Mouse (Mus musculus): ENCODE data around the gene Ipo9. TPM values are rescaled to one million over a fixed set of nuclear protein-coding genes. Genes with fewer than 3 reads are reported as not detected.

The Ipo9 gene
- polyA plus RNA-seq, 1 experiment from 2014 or later, result 107 TPM

- 2% methylated on average over 14 of the region's 14 CpGs for WGBS
- Histone ChIP-seq H3K9me3 (replicated peaks) (no peaks in the 10 kb centered on the region), H3K4me3 (peak overlapping the region; percentile 97), H3K4me2 (peak overlapping the region; percentile 77), H3K36me3 (peaks cover 15% of the 10 kb centered on the region), H3K9ac (peak overlapping the region; percentile 96), H3K27me3 (replicated peaks) (no peaks in the 10 kb centered on the region), H3K27ac (ENCODE audit: poor library complexity, severe bottlenecking) (peak overlapping the region; percentile 91), H3K4me1 (replicated peaks) (peaks cover 42% of the 10 kb centered on the region)
- ATAC-seq (ENCODE audit: insufficient number of reproducible peaks, low FRiP score), result peak; percentile 18
Measured at GRCm38 (mm10) chr1:135430669-135431017, 344 bp upstream of the Ipo9 start.

GRCm38 (mm10) chr1:135427390-135427789 is 2.9 kb downstream of the Ipo9 start:
- Histone ChIP-seq H3K9ac (no peak overlapping the region), H3K27ac (ENCODE audit: poor library complexity, severe bottlenecking) (no peak overlapping the region), H3K36me3 (peaks cover 36% of the 10 kb centered on the region), H3K27me3 (replicated peaks) (no peaks in the 10 kb centered on the region), H3K4me3 (no peak overlapping the region), H3K4me1 (replicated peaks) (peaks cover 33% of the 10 kb centered on the region), H3K4me2 (no peak overlapping the region), H3K9me3 (replicated peaks) (no peaks in the 10 kb centered on the region)
- 86% methylated on average over 6 of the region's 6 CpGs for WGBS
- no peak for ATAC-seq (ENCODE audit: insufficient number of reproducible peaks, low FRiP score)

GRCm38 (mm10) chr1:135426645-135427044 is 3.7 kb downstream of the Ipo9 start:
- no peaks in the 10 kb centered on the region for H3K27me3 ChIP-seq (replicated peaks)
- no peak overlapping the region for H3K9ac ChIP-seq
- no peak overlapping the region for H3K4me2 ChIP-seq
- no peak overlapping the region for H3K27ac ChIP-seq (ENCODE audit: poor library complexity, severe bottlenecking)
- H3K4me1 ChIP-seq (replicated peaks), result peaks cover 27% of the 10 kb centered on the region
- ATAC-seq (ENCODE audit: insufficient number of reproducible peaks, low FRiP score), result no peak
- H3K36me3 ChIP-seq, result peaks cover 36% of the 10 kb centered on the region
- H3K9me3 ChIP-seq (replicated peaks), result no peaks in the 10 kb centered on the region
- WGBS, result 96% methylated on average over 10 of the region's 10 CpGs
- H3K4me3 ChIP-seq, result no peak overlapping the region

- peaks cover 6% of the 10 kb centered on the region for H3K4me1 ChIP-seq (replicated peaks)
- 88% methylated on average over 6 of the region's 6 CpGs for WGBS
- H3K4me3 ChIP-seq, result no peak overlapping the region
- ATAC-seq (ENCODE audit: insufficient number of reproducible peaks, low FRiP score), result no peak
- H3K9ac ChIP-seq, result no peak overlapping the region
- no peak overlapping the region for H3K27ac ChIP-seq (ENCODE audit: poor library complexity, severe bottlenecking)
- peaks cover 61% of the 10 kb centered on the region for H3K36me3 ChIP-seq
- H3K27me3 ChIP-seq (replicated peaks), result no peaks in the 10 kb centered on the region
- H3K9me3 ChIP-seq (replicated peaks), result no peaks in the 10 kb centered on the region
- no peak overlapping the region for H3K4me2 ChIP-seq
Measured at GRCm38 (mm10) chr1:135422772-135423171, 7.5 kb downstream of the Ipo9 start.

GRCm38 (mm10) chr1:135413996-135414395 is 16.3 kb downstream of the Ipo9 start:
- ATAC-seq (ENCODE audit: insufficient number of reproducible peaks, low FRiP score), result no peak
- H3K4me3 ChIP-seq, result no peak overlapping the region
- H3K27ac ChIP-seq (ENCODE audit: poor library complexity, severe bottlenecking), result peak overlapping the region; percentile 22; the same call in 1 of the 2 replicates
- no peaks in the 10 kb centered on the region for H3K27me3 ChIP-seq (replicated peaks)
- H3K36me3 ChIP-seq, result peaks cover 74% of the 10 kb centered on the region
- H3K9me3 ChIP-seq (replicated peaks), result no peaks in the 10 kb centered on the region
- no peak overlapping the region for H3K9ac ChIP-seq
- H3K4me1 ChIP-seq (replicated peaks), result peaks cover 28% of the 10 kb centered on the region
- no peak overlapping the region for H3K4me2 ChIP-seq

- Histone ChIP-seq H3K27me3 (replicated peaks) (no peaks in the 10 kb centered on the region), H3K27ac (ENCODE audit: poor library complexity, severe bottlenecking) (peak overlapping the region; percentile 79; the same call in 1 of the 2 replicates), H3K9me3 (replicated peaks) (no peaks in the 10 kb centered on the region), H3K9ac (no peak overlapping the region), H3K4me3 (no peak overlapping the region), H3K4me1 (replicated peaks) (peaks cover 28% of the 10 kb centered on the region), H3K4me2 (no peak overlapping the region), H3K36me3 (peaks cover 73% of the 10 kb centered on the region)
- ATAC-seq (ENCODE audit: insufficient number of reproducible peaks, low FRiP score), result no peak
- 64% methylated on average over 4 of the region's 4 CpGs for WGBS
Measured at GRCm38 (mm10) chr1:135412130-135412529, 18.2 kb downstream of the Ipo9 start.

- Histone ChIP-seq H3K27ac (ENCODE audit: poor library complexity, severe bottlenecking) (peak overlapping the region; percentile 79), H3K36me3 (peaks cover 71% of the 10 kb centered on the region), H3K9ac (no peak overlapping the region), H3K4me1 (replicated peaks) (peaks cover 22% of the 10 kb centered on the region), H3K27me3 (replicated peaks) (no peaks in the 10 kb centered on the region), H3K9me3 (replicated peaks) (no peaks in the 10 kb centered on the region), H3K4me3 (no peak overlapping the region), H3K4me2 (no peak overlapping the region)
- peak; percentile 77 for ATAC-seq (ENCODE audit: insufficient number of reproducible peaks, low FRiP score)
- WGBS, result 36% methylated on average over 2 of the region's 2 CpGs
Measured at GRCm38 (mm10) chr1:135410967-135411366, 19.3 kb downstream of the Ipo9 start.

GRCm38 (mm10) chr1:135408973-135409372 is 21.3 kb downstream of the Ipo9 start:
- Histone ChIP-seq H3K4me2 (no peak overlapping the region), H3K36me3 (peaks cover 72% of the 10 kb centered on the region)
- WGBS, result 90% methylated on average over 4 of the region's 4 CpGs

GRCm38 (mm10) chr1:135405356-135405755 is 24.9 kb downstream of the Ipo9 start:
- no peak for ATAC-seq (ENCODE audit: insufficient number of reproducible peaks, low FRiP score)
- Histone ChIP-seq H3K36me3 (peaks cover 86% of the 10 kb centered on the region), H3K4me1 (replicated peaks) (no peaks in the 10 kb centered on the region), H3K9ac (no peak overlapping the region), H3K4me3 (no peak overlapping the region), H3K9me3 (replicated peaks) (no peaks in the 10 kb centered on the region), H3K27me3 (replicated peaks) (no peaks in the 10 kb centered on the region), H3K27ac (ENCODE audit: poor library complexity, severe bottlenecking) (no peak overlapping the region), H3K4me2 (no peak overlapping the region)
- WGBS, result 64% methylated on average over 7 of the region's 7 CpGs

More at GRCm38 (mm10) chr1:135408973-135409372, 21.3 kb downstream of the Ipo9 start:
- H3K9me3 ChIP-seq (replicated peaks), result no peaks in the 10 kb centered on the region
- H3K4me3 ChIP-seq, result no peak overlapping the region
- H3K4me1 ChIP-seq (replicated peaks), result peaks cover 20% of the 10 kb centered on the region
- no peak for ATAC-seq (ENCODE audit: insufficient number of reproducible peaks, low FRiP score)
- no peak overlapping the region for H3K9ac ChIP-seq
- H3K27me3 ChIP-seq (replicated peaks), result no peaks in the 10 kb centered on the region
- no peak overlapping the region for H3K27ac ChIP-seq (ENCODE audit: poor library complexity, severe bottlenecking)

GRCm38 (mm10) chr1:135401452-135402110 is 28.7 kb downstream of the Ipo9 start:
- ATAC-seq (ENCODE audit: insufficient number of reproducible peaks, low FRiP score), result no peak
- Histone ChIP-seq H3K9me3 (replicated peaks) (no peaks in the 10 kb centered on the region), H3K27ac (ENCODE audit: poor library complexity, severe bottlenecking) (no peak overlapping the region), H3K9ac (no peak overlapping the region), H3K4me3 (no peak overlapping the region), H3K4me2 (no peak overlapping the region), H3K4me1 (replicated peaks) (no peaks in the 10 kb centered on the region), H3K36me3 (peaks cover 86% of the 10 kb centered on the region), H3K27me3 (replicated peaks) (no peaks in the 10 kb centered on the region)
- 84% methylated on average over 3 of the region's 3 CpGs for WGBS

- Histone ChIP-seq H3K4me3 (no peak overlapping the region), H3K27ac (ENCODE audit: poor library complexity, severe bottlenecking) (no peak overlapping the region), H3K4me1 (replicated peaks) (no peaks in the 10 kb centered on the region), H3K27me3 (replicated peaks) (no peaks in the 10 kb centered on the region), H3K36me3 (peaks cover 86% of the 10 kb centered on the region), H3K4me2 (no peak overlapping the region), H3K9me3 (replicated peaks) (no peaks in the 10 kb centered on the region), H3K9ac (no peak overlapping the region)
- ATAC-seq (ENCODE audit: insufficient number of reproducible peaks, low FRiP score), result no peak
- WGBS, result 92% methylated on average over 5 of the region's 5 CpGs
Measured at GRCm38 (mm10) chr1:135399466-135399865, 30.8 kb downstream of the Ipo9 start.

- Histone ChIP-seq H3K4me1 (replicated peaks) (peaks cover 11% of the 10 kb centered on the region), H3K9me3 (replicated peaks) (no peaks in the 10 kb centered on the region), H3K4me3 (no peak overlapping the region), H3K27me3 (replicated peaks) (no peaks in the 10 kb centered on the region), H3K36me3 (peaks cover 79% of the 10 kb centered on the region), H3K9ac (no peak overlapping the region), H3K4me2 (no peak overlapping the region), H3K27ac (ENCODE audit: poor library complexity, severe bottlenecking) (no peak overlapping the region)
- no peak for ATAC-seq (ENCODE audit: insufficient number of reproducible peaks, low FRiP score)
- 80% methylated on average over 9 of the region's 9 CpGs for WGBS
Measured at GRCm38 (mm10) chr1:135385161-135385560, 45.1 kb downstream of the Ipo9 start.
